ENCODE assay signal across 17 mouse cellular contexts in genomic region chr5:121721841-121722240, GRCm38 (mm10). TPM values are rescaled to one million over a fixed set of nuclear protein-coding genes. Genes with fewer than 3 reads are reported as not detected.
DNase-seq lines count a peak whose midpoint lies in the region; ATAC-seq and TF ChIP-seq lines count a peak whose summit lies in the region.
"Had no signal": no experiment of that assay in that cellular context is flagged by ENCODE, and none has a peak within 500 bp of the region (broad histone marks: within the 10 kb centered on the region; RNA-seq: fewer than 3 reads in every experiment).

No protein-coding gene starts in this region.

- peak overlapping the region; percentile 30; the same call in 1 of the 2 replicates for H3K27ac ChIP-seq in heart, embryonic 12.5 days (ENCODE audit: poor library complexity, severe bottlenecking)
- 0 out of 2 replicates have a peak overlapping the region, but pooled peaks have one; percentile 4 for H3K27ac ChIP-seq in macrophage
- H3K27ac ChIP-seq in left cerebral cortex, adult 2 months, result no peak overlapping the region
- no peak overlapping the region for H3K27ac ChIP-seq in embryonic facial prominence, embryonic 10.5 days (replicated peaks)
- H3K27ac ChIP-seq: embryonic facial prominence, embryonic 15.5 days; forebrain, embryonic 10.5 days; hindbrain, embryonic 10.5 days had no signal

- peaks cover 100% of the 10 kb centered on the region for H3K79me2 ChIP-seq in macrophage (ENCODE audit: inconsistent target)

- peaks cover 9% of the 10 kb centered on the region for H3K36me3 ChIP-seq in heart, embryonic 12.5 days
- H3K36me3 ChIP-seq in macrophage (ENCODE audit: inconsistent target), result no peaks in the 10 kb centered on the region
- peaks cover 25% of the 10 kb centered on the region for H3K36me3 ChIP-seq in embryonic facial prominence, embryonic 10.5 days (replicated peaks)
- H3K36me3 ChIP-seq: embryonic facial prominence, embryonic 15.5 days had no signal

- no peak overlapping the region for H3K4me3 ChIP-seq in heart, embryonic 12.5 days
- H3K4me3 ChIP-seq in macrophage (ENCODE audit: inconsistent target), result no peak overlapping the region
- H3K4me3 ChIP-seq in left cerebral cortex, adult 2 months, result no peak overlapping the region
- no peak overlapping the region for H3K4me3 ChIP-seq in embryonic facial prominence, embryonic 10.5 days
- H3K4me3 ChIP-seq: embryonic facial prominence, embryonic 15.5 days; forebrain, embryonic 10.5 days; hindbrain, embryonic 10.5 days had no signal

- WGBS in heart, embryonic 12.5 days, result 60% methylated on average over 3 of the region's 3 CpGs
- 32% methylated on average over 3 of the region's 3 CpGs for WGBS in macrophage (ENCODE audit: missing documents)
- 85% methylated on average over 3 of the region's 3 CpGs for WGBS in embryonic facial prominence, embryonic 10.5 days

- intact Hi-C loops in heart, postnatal 10 days (cut with DNase I), result no loop called here
- intact Hi-C loops in left cerebral cortex, adult 2 months (cut with DNase I), result no loop called here

- H3K4me1 ChIP-seq in heart, embryonic 12.5 days (replicated peaks), result peaks cover 58% of the 10 kb centered on the region
- peaks cover 6% of the 10 kb centered on the region; the same call in 1 of the 2 replicates for H3K4me1 ChIP-seq in embryonic facial prominence, embryonic 10.5 days

- no peak for ATAC-seq in heart, embryonic 12.5 days (ENCODE audit: insufficient number of reproducible peaks, low FRiP score)
- ATAC-seq: midbrain, embryonic 16.5 days; Patski had no signal

- H3K9ac ChIP-seq in heart, embryonic 12.5 days, result no peak overlapping the region
- H3K9ac ChIP-seq: embryonic facial prominence, embryonic 15.5 days had no signal

- no peak for TF ChIP-seq CTCF in left cerebral cortex, adult 2 months (IDR thresholded peaks at IDR 0.05)

- H3K27me3 ChIP-seq in heart, embryonic 12.5 days (replicated peaks), result no peaks in the 10 kb centered on the region
- H3K27me3 ChIP-seq in embryonic facial prominence, embryonic 10.5 days (replicated peaks; ENCODE audit: low read depth, poor library complexity, severe bottlenecking), result no peaks in the 10 kb centered on the region
- H3K27me3 ChIP-seq: embryonic facial prominence, embryonic 15.5 days; Patski had no signal

- no peak overlapping the region for H3K4me2 ChIP-seq in heart, embryonic 12.5 days
- H3K4me2 ChIP-seq: embryonic facial prominence, embryonic 15.5 days had no signal

- no peaks in the 10 kb centered on the region for H3K9me3 ChIP-seq in heart, embryonic 12.5 days (replicated peaks)
- no peaks in the 10 kb centered on the region for H3K9me3 ChIP-seq in embryonic facial prominence, embryonic 10.5 days
- H3K9me3 ChIP-seq: embryonic facial prominence, embryonic 15.5 days; forebrain, embryonic 10.5 days; hindbrain, embryonic 10.5 days had no signal

- DNase-seq in heart, postnatal 10 days, result no peak
- peak; percentile 27 for DNase-seq in NIH3T3 (ENCODE audit: low read depth)
- DNase-seq in adrenal gland, postnatal 14 days, result peak; percentile 54
- no peak for DNase-seq in left cerebral cortex, adult 2 months (ENCODE audit: extremely low spot score in 1 of 2, low spot score in 2 of 2)
- DNase-seq in embryonic facial prominence, embryonic 10.5 days (ENCODE audit: low spot score), result no peak
- no peak for DNase-seq in kidney, postnatal 36 days
- DNase-seq: cerebellum, adult 8-10 months; gastrocnemius, postnatal 25 days; lung, adult 2 months; thymus, postnatal 14 days had no signal

RNA-seq across cellular contexts. Expression of gene Atxn2, which starts 10.7 kb away (rescaled TPM):
- polyA plus RNA-seq in heart, embryonic 12.5 days (2016; fragmentation: Nextera tagmentation; extraction: Ambion mirVana), result 82.4 and 83.2 TPM in 2 replicates
- 100 to 1,000 TPM; 173 to 177 TPM for total RNA-seq in heart, postnatal 10 days (2021)
- 170 and 187 TPM in 2 replicates for total RNA-seq in adrenal gland, postnatal 14 days (2021)
- 100 to 1,000 TPM; 128 to 448 (median 321) TPM for total RNA-seq in macrophage (2018; cell fraction: chromatin; rRNA removed)
- total RNA-seq in macrophage (2018; cell fraction: cytosol; rRNA removed), result 10 to 100 TPM; 40.7 to 78.3 (median 56.7) TPM
- total RNA-seq in macrophage (2018; cell fraction: nucleus; rRNA removed), result 100 to 1,000 TPM in 21 of 26 experiments, 10 to 100 TPM in 5; 79.2 to 348 (median 179) TPM
- polyA plus RNA-seq in macrophage (2018), result 45.1 to 115 TPM (median 51.4 TPM) in 3 replicates
- total RNA-seq in left cerebral cortex, adult 2 months (2021), result 100 to 1,000 TPM; 248 to 251 TPM
- polyA plus RNA-seq in embryonic facial prominence, embryonic 10.5 days (2016; fragmentation: Nextera tagmentation; extraction: Ambion mirVana), result 44.5 and 44.9 TPM in 2 replicates

Comparison
In these comparisons a context has a peak if more than half of its experiments do, and no peak if none do; other contexts are left out.
1. H3K27ac ChIP-seq: peak in heart, embryonic 12.5 days (single experiment) and macrophage (single experiment); none in left cerebral cortex, adult 2 months (single experiment) and embryonic facial prominence, embryonic 10.5 days (single experiment).
2. DNase-seq: peak in NIH3T3 (single experiment) and adrenal gland, postnatal 14 days (single experiment); none in heart, postnatal 10 days (0 of 2), left cerebral cortex, adult 2 months (0 of 2), embryonic facial prominence, embryonic 10.5 days (single experiment) and kidney, postnatal 36 days (0 of 2).